Mouse (Mus musculus) telencephalon, adult 2 months (tissue): ENCODE data around the gene Sec14l2.
A peak's percentile ranks its signal among the peaks of the same experiment; 100 is the strongest.
"Not testable (repeated sequence)": the region's sequence is repeated elsewhere in the genome, so short reads cannot be mapped to it uniquely, and the experiment has no call there.

Source experiments
- DNase-seq: peaks from one replicate; pipeline ENCODE4 v3.0.0-alpha.2; 2011; ENCODE audit warnings: low read depth, low spot score

The Sec14l2 gene

DNA sequence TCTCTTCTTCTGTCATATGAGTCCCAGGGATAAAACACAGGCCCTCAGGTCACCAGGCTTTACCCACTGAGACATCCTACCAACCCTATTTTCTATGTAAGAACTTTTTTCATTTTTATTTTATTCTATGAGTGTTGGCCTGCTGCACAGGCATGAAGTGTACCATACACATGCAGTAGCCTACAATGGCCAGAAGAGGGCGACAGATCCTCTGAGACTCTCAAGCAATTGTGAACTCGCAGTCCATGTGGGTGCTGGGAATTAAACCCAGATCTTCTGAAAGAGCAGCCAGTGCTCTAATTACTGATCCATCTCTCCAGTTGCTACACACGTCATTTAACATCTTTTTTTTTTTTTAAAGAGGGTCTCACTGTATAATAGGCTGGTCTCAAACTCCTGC, 10.2 kb upstream of the Sec14l2 start:
- DNase-seq: no peak

GRCm38 (mm10) chr11:4128461-4128860, 5.2 kb upstream of the Sec14l2 start:
- DNase-seq: not testable (repeated sequence)

GRCm38 (mm10) chr11:4127059-4127458, 3.8 kb upstream of the Sec14l2 start:
- no peak for DNase-seq

DNA sequence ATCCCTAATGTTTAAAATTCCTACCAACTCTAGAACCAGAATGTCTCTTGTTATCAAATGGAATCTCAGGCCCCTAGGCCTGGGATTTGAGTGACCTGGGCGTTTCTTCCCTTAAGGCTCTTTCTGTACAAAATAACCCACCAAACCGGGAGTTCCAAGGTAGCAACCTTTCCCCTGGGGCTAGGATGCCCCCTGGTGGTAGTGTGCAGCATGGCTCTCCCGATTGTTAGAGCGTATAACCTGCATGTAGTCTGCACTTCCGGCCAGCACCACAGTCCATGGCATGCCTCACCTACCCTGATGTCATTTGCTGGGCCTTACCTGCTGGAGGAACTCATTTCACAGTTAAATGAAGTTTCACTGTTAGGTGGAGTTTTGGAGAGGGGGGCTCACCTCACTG, 707 bp upstream of the Sec14l2 start:
- no peak for DNase-seq

- no peak for DNase-seq
Measured at GRCm38 (mm10) chr11:4122226-4122625, 989 bp downstream of the Sec14l2 start.

DNA sequence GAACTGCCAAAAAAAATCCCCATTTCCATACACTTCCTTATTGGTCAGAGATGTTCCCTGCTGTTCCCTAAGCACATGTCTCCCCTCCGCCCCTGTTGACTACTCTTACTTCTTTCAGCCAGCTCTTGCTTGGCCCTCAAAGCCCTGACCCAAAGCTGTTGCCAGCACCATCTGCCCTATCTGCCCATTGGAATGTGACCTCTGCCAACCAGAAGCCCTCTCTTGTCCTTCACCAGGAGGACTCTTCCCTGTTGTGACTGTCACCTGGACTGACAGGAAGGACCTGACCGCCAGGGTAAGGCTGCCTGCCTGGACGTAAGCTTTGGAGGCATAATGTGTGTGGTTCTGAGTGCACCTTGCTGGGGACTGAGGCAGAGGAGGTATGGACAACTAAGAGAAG, 1.5 kb downstream of the Sec14l2 start:
- no peak for DNase-seq

DNA sequence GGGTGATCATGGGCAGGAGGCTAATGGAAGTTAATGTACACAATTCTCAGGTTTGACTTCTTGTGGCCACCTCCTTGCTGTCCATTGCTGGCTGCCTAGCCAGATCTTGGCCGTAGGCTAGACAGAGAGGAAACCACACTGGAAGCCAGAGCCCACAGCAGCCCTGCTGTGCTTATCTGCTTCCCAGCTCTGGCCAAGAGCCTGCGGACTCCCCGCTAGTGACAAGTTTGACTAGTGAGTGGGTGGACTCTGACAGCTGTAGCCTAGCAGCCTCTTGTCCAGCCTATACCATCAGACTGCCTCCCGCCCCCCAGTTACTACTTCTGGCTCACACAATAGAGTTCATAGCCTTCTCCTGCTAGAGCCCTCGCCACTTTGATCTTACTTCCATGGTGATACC, 3.6 kb downstream of the Sec14l2 start:
- DNase-seq: no peak

GRCm38 (mm10) chr11:4118081-4118921, 4.9 kb downstream of the Sec14l2 start:
- no peak for DNase-seq

- DNase-seq: no peak
Measured at GRCm38 (mm10) chr11:4117372-4118071, 5.7 kb downstream of the Sec14l2 start.

DNA sequence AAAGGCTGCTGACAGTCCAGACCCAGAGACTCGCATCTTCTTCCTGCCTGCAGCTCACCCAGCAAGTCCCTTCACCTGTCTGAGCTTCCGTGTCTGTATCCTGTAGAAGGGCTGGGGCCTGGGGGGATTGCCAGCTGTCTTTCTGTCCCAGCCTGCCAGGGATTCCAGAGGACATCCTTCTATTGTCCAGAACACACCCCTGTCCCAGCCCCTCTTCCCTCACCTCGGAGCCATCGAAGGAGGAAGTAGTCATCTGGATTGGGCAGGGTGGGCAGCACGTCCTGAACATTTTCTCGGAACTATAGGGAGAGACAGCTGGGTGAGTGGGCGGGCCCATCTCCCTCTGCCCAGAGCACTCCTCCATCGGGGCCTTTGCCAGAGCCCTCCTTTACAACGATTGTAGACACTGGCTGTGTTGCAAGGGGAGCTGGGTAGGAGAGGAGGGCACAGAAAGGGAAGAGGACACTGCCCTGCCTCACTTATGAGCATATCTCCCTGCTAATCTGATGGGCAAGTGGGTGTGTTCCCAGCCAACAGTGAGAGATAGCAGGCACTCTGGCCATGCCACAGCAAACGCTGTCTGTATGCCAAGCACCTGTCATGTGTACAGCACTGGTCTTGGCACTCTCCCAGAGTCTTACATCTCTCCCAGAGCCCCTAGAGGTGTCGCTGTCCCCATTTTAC, 6.6 kb downstream of the Sec14l2 start:
- DNase-seq: no peak

GRCm38 (mm10) chr11:4115407-4115806, 7.8 kb downstream of the Sec14l2 start:
- DNase-seq: no peak

DNA sequence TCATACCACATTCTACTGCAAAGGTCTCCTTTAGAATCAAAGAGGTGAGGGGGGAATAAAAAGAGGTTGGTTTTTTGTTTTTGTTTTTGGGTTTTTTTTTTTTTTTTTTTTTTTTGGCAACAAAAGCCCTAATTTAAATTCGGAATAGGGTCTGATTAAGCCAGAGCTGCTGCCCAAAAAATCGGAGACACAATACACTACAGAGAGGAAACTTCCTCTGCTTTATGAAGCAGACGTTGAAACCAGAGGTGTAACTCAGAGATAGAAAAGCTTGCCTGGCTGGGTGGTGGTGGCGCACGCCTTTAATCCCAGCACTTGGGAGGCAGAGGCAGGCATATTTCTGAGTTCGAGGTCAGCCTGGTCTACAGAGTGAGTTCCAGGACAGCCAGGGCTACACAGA, 8.7 kb downstream of the Sec14l2 start:
- DNase-seq: not testable (repeated sequence)

DNA sequence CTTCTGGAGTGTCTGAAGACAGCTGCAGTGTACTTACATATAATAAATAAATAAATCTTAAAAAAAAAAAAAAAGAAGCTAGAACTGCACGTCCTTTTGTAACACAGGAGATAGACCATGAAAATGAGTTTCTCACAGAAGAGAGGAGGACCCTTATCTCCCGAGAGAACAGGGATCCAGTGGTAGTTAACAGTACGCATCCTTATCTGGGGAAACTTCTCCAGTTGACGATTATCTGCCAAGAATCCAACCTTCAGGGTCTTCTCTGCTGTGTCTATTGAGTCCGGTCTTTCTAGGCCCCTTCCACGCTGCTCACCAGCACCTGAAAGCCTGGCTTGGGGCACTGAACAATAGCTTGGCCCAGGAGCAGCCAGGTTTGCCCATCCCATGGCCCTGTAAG, 9.2 kb downstream of the Sec14l2 start:
- no peak for DNase-seq

DNA sequence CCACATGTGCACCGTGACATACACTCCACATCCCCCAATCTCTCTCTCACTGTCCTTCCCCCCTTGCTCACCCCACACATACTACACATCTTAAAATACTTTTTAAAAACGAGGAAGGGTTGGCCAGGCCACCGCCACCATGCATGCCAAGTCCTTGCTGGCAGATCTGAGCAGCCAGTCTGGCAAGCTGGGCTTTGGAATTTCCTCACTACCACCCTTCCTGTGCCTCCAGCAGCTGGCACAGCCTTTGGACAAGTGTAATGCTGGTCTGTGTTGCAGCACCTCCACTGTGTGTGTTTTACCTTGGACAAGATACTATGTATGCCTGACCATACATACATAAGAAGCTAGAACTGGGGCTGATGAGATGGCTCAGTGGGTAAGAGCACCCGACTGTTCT, 9.7 kb downstream of the Sec14l2 start:
- no peak for DNase-seq

DNA sequence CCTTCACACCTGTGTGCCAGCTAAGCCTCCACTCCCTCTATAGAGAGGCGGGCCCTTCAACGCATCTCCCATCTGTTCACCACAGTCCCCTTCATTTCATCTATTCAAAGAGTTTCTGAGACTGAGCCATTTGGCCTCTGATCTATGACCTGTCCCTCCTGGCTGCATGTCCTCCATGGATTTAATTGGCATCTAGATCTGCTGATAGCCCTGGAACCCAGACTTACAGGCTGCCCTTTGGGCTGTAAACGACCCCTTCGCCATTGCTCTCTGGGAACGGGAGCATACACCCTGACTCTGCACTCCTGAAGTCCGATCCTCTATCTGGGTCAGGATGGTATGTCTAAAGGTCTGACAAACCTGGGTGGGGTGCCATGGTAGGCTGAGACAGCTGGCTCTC, 10.4 kb downstream of the Sec14l2 start:
- no peak for DNase-seq

- DNase-seq: no peak
Measured at GRCm38 (mm10) chr11:4112033-4112432, 11.2 kb downstream of the Sec14l2 start.

- DNase-seq: no peak
Measured at GRCm38 (mm10) chr11:4108691-4109090, 14.5 kb downstream of the Sec14l2 start.

GRCm38 (mm10) chr11:4107901-4108300, 15.3 kb downstream of the Sec14l2 start:
- DNase-seq: not testable (repeated sequence)

- peak; percentile 87 for DNase-seq
Measured at GRCm38 (mm10) chr11:4105444-4105843, 17.8 kb downstream of the Sec14l2 start.

- no peak for DNase-seq
Measured at GRCm38 (mm10) chr11:4104989-4105388, 18.2 kb downstream of the Sec14l2 start.

GRCm38 (mm10) chr11:4103522-4103921, 19.7 kb downstream of the Sec14l2 start:
- no peak for DNase-seq

GRCm38 (mm10) chr11:4101851-4102250, 21.4 kb downstream of the Sec14l2 start:
- DNase-seq: no peak
